Mouse (Mus musculus) limb, embryonic 14.5 days (tissue): Measurements from ENCODE around the gene Cuedc1. TPM values are rescaled to one million over a fixed set of nuclear protein-coding genes. Genes with fewer than 3 reads are reported as not detected.

ENCODE experiments used
- ATAC-seq: fragments of 200-750 bp; cut with Nextera tagmentation; 2 replicates; pipeline ENCODE4 v1.8.0; 2017; ENCODE audit warnings: low read depth, moderate number of reproducible peaks, moderate TSS enrichment; ENCODE audit not compliant: low FRiP score
- DNase-seq: peaks from one replicate; pipeline ENCODE4 v3.0.0-alpha.2; 2015; ENCODE audit warnings: low spot score
- H3K27ac ChIP-seq: fragments of 300-500 bp; sonication (generic); replicated peaks from 2 replicates; pipeline ENCODE4 v1.5.1; 2014; ENCODE audit warnings: low read depth, mild to moderate bottlenecking, low read length, moderate library complexity, mixed read lengths
- H3K27me3 ChIP-seq: fragments of 300-500 bp; sonication (generic); 2 replicates; pipeline ENCODE4 v1.6.1; 2014; ENCODE audit warnings: low read length, mixed read lengths; ENCODE audit not compliant: control insufficient read depth, insufficient read depth
- H3K36me3 ChIP-seq: fragments of 300-500 bp; sonication (generic); 2 replicates; pipeline ENCODE4 v1.6.1; 2014; ENCODE audit warnings: mild to moderate bottlenecking, low read length, moderate library complexity, mixed read lengths; ENCODE audit not compliant: control insufficient read depth, insufficient read depth
- H3K4me1 ChIP-seq: fragments of 300-500 bp; sonication (generic); 2 replicates; pipeline ENCODE4 v1.6.1; 2014; ENCODE audit warnings: antibody characterized with exemption, low read length, mixed read lengths; ENCODE audit not compliant: control insufficient read depth, insufficient read depth
- H3K4me2 ChIP-seq: fragments of 300-500 bp; sonication (generic); replicated peaks from 2 replicates; pipeline ENCODE4 v1.6.1; 2014; ENCODE audit warnings: low read depth, mild to moderate bottlenecking, low read length, moderate library complexity; ENCODE audit not compliant: severe bottlenecking
- H3K4me3 ChIP-seq: fragments of 300-500 bp; sonication (generic); replicated peaks from 2 replicates; pipeline ENCODE4 v1.5.1; 2014; ENCODE audit warnings: low read length
- H3K9ac ChIP-seq: fragments of 300-500 bp; sonication (generic); 2 replicates; pipeline ENCODE4 v1.6.1; 2014; ENCODE audit warnings: mild to moderate bottlenecking, low read depth, low read length, moderate library complexity; ENCODE audit not compliant: severe bottlenecking
- H3K9me3 ChIP-seq: fragments of 300-500 bp; sonication (generic); 2 replicates; pipeline ENCODE4 v1.6.1; 2016; ENCODE audit warnings: low read length; ENCODE audit not compliant: control insufficient read depth
- POLR2A ChIP-seq: fragments of 200-500 bp; IDR thresholded peaks from 2 replicates; pipeline ENCODE4 v1.8.0; 2012; ENCODE audit warnings: inconsistent platforms, mild to moderate bottlenecking, moderate library complexity, borderline replicate concordance; ENCODE audit not compliant: insufficient read depth, insufficient read length; ENCODE audit errors: extremely low read depth
- WGBS: fragments of 180-500 bp; shearing (Covaris S2); extraction: QIAGEN DNeasy Blood & Tissue Kit; methylation state at CpG from one replicate; pipeline ENCODE4 v1.1.7; 2014; 5-methylcytosine and 5-hydroxymethylcytosine counted together
- polyA plus RNA-seq, 2 experiments: library from polyadenylated mRNA; depleted of rRNA in 1 of 2; stranded (reverse) in 1 of 2; unstranded in 1 of 2; fragments of >200 nt; fragmentation: Nextera tagmentation in 1 of 2; extraction: Ambion mirVana in 1 of 2; gene quantifications; 2 replicates each; pipeline versions ENCODE4 v1.2.1 to v1.2.3; 2012 to 2014

Gene Cuedc1
- polyA plus RNA-seq, 2 experiments, result 20.9 to 40.6 TPM

GRCm38 (mm10) chr11:88207697-88208096, 109.8 kb downstream of the Cuedc1 start:
- H3K27ac ChIP-seq, result no peak overlapping the region
- ATAC-seq (no peak), DNase-seq (no peak)
- peaks cover 8% of the 10 kb centered on the region; the same call in 1 of the 2 replicates for H3K4me1 ChIP-seq
- H3K4me3 ChIP-seq, result no peak overlapping the region
- H3K9me3 ChIP-seq, result no peaks in the 10 kb centered on the region
- H3K27me3 ChIP-seq, result no peaks in the 10 kb centered on the region
- 91% methylated on average over 2 of the region's 2 CpGs for WGBS
- H3K4me2 ChIP-seq, result no peak overlapping the region
- no peak for TF ChIP-seq POLR2A
- peaks cover 40% of the 10 kb centered on the region for H3K36me3 ChIP-seq
- H3K9ac ChIP-seq, result no peak overlapping the region

- no peaks in the 10 kb centered on the region for H3K4me1 ChIP-seq
- no peak overlapping the region for H3K27ac ChIP-seq
- peaks cover 40% of the 10 kb centered on the region for H3K36me3 ChIP-seq
- no peak for TF ChIP-seq POLR2A
- H3K4me2 ChIP-seq, result no peak overlapping the region
- H3K9me3 ChIP-seq, result no peaks in the 10 kb centered on the region
- no peak for ATAC-seq
- H3K9ac ChIP-seq, result no peak overlapping the region
- WGBS, result 88% methylated on average over 5 of the region's 5 CpGs
- H3K27me3 ChIP-seq, result no peaks in the 10 kb centered on the region
- no peak for DNase-seq
- no peak overlapping the region for H3K4me3 ChIP-seq
These were observed 114.1 kb downstream of the Cuedc1 start for GRCm38 (mm10) chr11:88211824-88212582.

- TF ChIP-seq POLR2A, result no peak
- ATAC-seq (no peak), DNase-seq (no peak)
- Histone ChIP-seq H3K9ac (no peak overlapping the region), H3K4me2 (no peak overlapping the region), H3K36me3 (peaks cover 28% of the 10 kb centered on the region), H3K4me3 (no peak overlapping the region), H3K27me3 (no peaks in the 10 kb centered on the region), H3K4me1 (no peaks in the 10 kb centered on the region), H3K27ac (no peak overlapping the region), H3K9me3 (no peaks in the 10 kb centered on the region)
- WGBS, result 56% methylated on average over 6 of the region's 6 CpGs
These were observed 115.9 kb downstream of the Cuedc1 start for GRCm38 (mm10) chr11:88213757-88214156.

- no peaks in the 10 kb centered on the region for H3K9me3 ChIP-seq
- no peak overlapping the region for H3K27ac ChIP-seq
- no peaks in the 10 kb centered on the region for H3K27me3 ChIP-seq
- no peak overlapping the region for H3K9ac ChIP-seq
- DNase-seq (no peak), ATAC-seq (no peak)
- H3K4me2 ChIP-seq, result no peak overlapping the region
- H3K36me3 ChIP-seq, result peaks cover 18% of the 10 kb centered on the region
- TF ChIP-seq POLR2A, result no peak
- no peak overlapping the region for H3K4me3 ChIP-seq
- no peaks in the 10 kb centered on the region for H3K4me1 ChIP-seq
- WGBS, result 57% methylated on average over 21 of the region's 21 CpGs
These were observed 117.3 kb downstream of the Cuedc1 start for GRCm38 (mm10) chr11:88214881-88215831.

- ATAC-seq, result no peak
- Histone ChIP-seq H3K4me1 (no peaks in the 10 kb centered on the region), H3K36me3 (peaks cover 7% of the 10 kb centered on the region), H3K9me3 (no peaks in the 10 kb centered on the region), H3K27me3 (no peaks in the 10 kb centered on the region), H3K4me3 (no peak overlapping the region), H3K9ac (peak overlapping the region; percentile 26; the same call in 1 of the 2 replicates), H3K27ac (no peak overlapping the region), H3K4me2 (no peak overlapping the region)
- no peak for TF ChIP-seq POLR2A
- DNase-seq, result peak; percentile 78
- WGBS, result 24% methylated on average over 10 of the region's 10 CpGs
These were observed 118.4 kb downstream of the Cuedc1 start for GRCm38 (mm10) chr11:88216231-88216685.
